Comparison of ENCODE assay signal across 10 mouse cellular contexts in genomic region chr16:90407541-90408289, GRCm38 (mm10). TPM values are rescaled to one million over a fixed set of nuclear protein-coding genes. Genes with fewer than 3 reads are reported as not detected.
DNase-seq lines count a peak whose midpoint lies in the region; ATAC-seq and TF ChIP-seq lines count a peak whose summit lies in the region.
"Had no signal": no experiment of that assay in that cellular context is flagged by ENCODE, and none has a peak within 500 bp of the region (broad histone marks: within the 10 kb centered on the region; RNA-seq: fewer than 3 reads in every experiment).

No protein-coding gene starts in this region.

- peaks cover 65% of the 10 kb centered on the region for H3K4me1 ChIP-seq in embryonic facial prominence, embryonic 13.5 days
- peaks cover 22% of the 10 kb centered on the region for H3K4me1 ChIP-seq in kidney, postnatal 0 days (replicated peaks; ENCODE audit: insufficient read depth, low read length)
- H3K4me1 ChIP-seq in neural tube, embryonic 14.5 days (ENCODE audit: control insufficient read depth, insufficient read depth, low read length) = peaks cover 12% of the 10 kb centered on the region; the same call in 1 of the 2 replicates

- peaks cover 21% of the 10 kb centered on the region for H3K36me3 ChIP-seq in embryonic facial prominence, embryonic 13.5 days
- H3K36me3 ChIP-seq in kidney, postnatal 0 days (ENCODE audit: insufficient read depth, low read length) = no peaks in the 10 kb centered on the region
- H3K36me3 ChIP-seq in neural tube, embryonic 14.5 days (ENCODE audit: control insufficient read depth, insufficient read depth, low read length) = no peaks in the 10 kb centered on the region

- H3K9ac ChIP-seq in embryonic facial prominence, embryonic 13.5 days = peak overlapping the region; percentile 40; the same call in 1 of the 2 replicates
- no peak overlapping the region for H3K9ac ChIP-seq in kidney, postnatal 0 days (ENCODE audit: low read depth, low read length)
- no peak overlapping the region for H3K9ac ChIP-seq in neural tube, embryonic 14.5 days (replicated peaks; ENCODE audit: low read depth, low read length)

- no peaks in the 10 kb centered on the region for H3K9me3 ChIP-seq in embryonic facial prominence, embryonic 13.5 days
- no peaks in the 10 kb centered on the region for H3K9me3 ChIP-seq in kidney, postnatal 0 days (replicated peaks; ENCODE audit: low read length)
- no peaks in the 10 kb centered on the region for H3K9me3 ChIP-seq in neural tube, embryonic 14.5 days (ENCODE audit: control insufficient read depth, low read length)

- H3K4me3 ChIP-seq in embryonic facial prominence, embryonic 13.5 days = no peak overlapping the region
- H3K4me3 ChIP-seq in kidney, postnatal 0 days (replicated peaks; ENCODE audit: low read depth, low read length) = no peak overlapping the region
- no peak overlapping the region for H3K4me3 ChIP-seq in neural tube, embryonic 14.5 days (ENCODE audit: low read depth, low read length)

- WGBS in embryonic facial prominence, embryonic 13.5 days = 31% methylated on average over 12 of the region's 12 CpGs
- 16% methylated on average over 12 of the region's 12 CpGs for WGBS in kidney, postnatal 0 days
- WGBS in neural tube, embryonic 14.5 days = 13% methylated on average over 12 of the region's 12 CpGs

- no peak for ATAC-seq in embryonic facial prominence, embryonic 13.5 days (ENCODE audit: insufficient number of reproducible peaks, insufficient read depth, low FRiP score, low TSS enrichment, low read depth)
- ATAC-seq in kidney, postnatal 0 days (replicated peaks; ENCODE audit: low FRiP score, low read depth) = peak; percentile 53
- 0 out of 2 replicates have a peak, but pooled peaks have one; percentile 12 for ATAC-seq in neural tube, embryonic 14.5 days (ENCODE audit: low read depth)

- H3K4me2 ChIP-seq in embryonic facial prominence, embryonic 13.5 days = no peak overlapping the region
- 0 out of 2 replicates have a peak overlapping the region, but pooled peaks have one; percentile 13 for H3K4me2 ChIP-seq in kidney, postnatal 0 days (ENCODE audit: low read length)
- H3K4me2 ChIP-seq in neural tube, embryonic 14.5 days (ENCODE audit: low read depth, low read length) = no peak overlapping the region

- TF ChIP-seq CTCF in kidney, postnatal 0 days (IDR thresholded peaks at IDR 0.05; ENCODE audit: low read depth) = no peak

- DNase-seq in kidney, adult 9 months = peak; percentile 37
- DNase-seq in kidney, postnatal 25 days = no peak
- DNase-seq in kidney, postnatal 0 days (ENCODE audit: low spot score) = peak; percentile 92
- no peak for DNase-seq in c-Kit-positive CD71-positive TER-119-positive erythroid progenitor cells, embryonic 14.5 days (ENCODE audit: low spot score)
- no peak for DNase-seq in adrenal gland, adult 2 months
- DNase-seq in adrenal gland, postnatal 25 days = no peak
- DNase-seq: cerebellum, adult 2 months had no signal

- no peaks in the 10 kb centered on the region for H3K27me3 ChIP-seq in embryonic facial prominence, embryonic 13.5 days
- no peaks in the 10 kb centered on the region for H3K27me3 ChIP-seq in kidney, postnatal 0 days (ENCODE audit: insufficient read depth, low read length)
- H3K27me3 ChIP-seq in neural tube, embryonic 14.5 days (ENCODE audit: control insufficient read depth, insufficient read depth, low read length) = no peaks in the 10 kb centered on the region

- peak overlapping the region; percentile 64 for H3K27ac ChIP-seq in embryonic facial prominence, embryonic 13.5 days
- H3K27ac ChIP-seq in kidney, postnatal 0 days = peak overlapping the region; percentile 82
- no peak overlapping the region for H3K27ac ChIP-seq in neural tube, embryonic 14.5 days (ENCODE audit: low read depth, low read length)

RNA-seq across cellular contexts. Expression of gene Hunk, which starts 21.9 kb away (rescaled TPM):
- polyA plus RNA-seq in embryonic facial prominence, embryonic 13.5 days (2015; fragmentation: Nextera tagmentation; extraction: Ambion mirVana) = 18.7 and 19.0 TPM in 2 replicates
- polyA plus RNA-seq in kidney, postnatal 0 days (2015; fragmentation: Nextera tagmentation; extraction: Ambion mirVana) = 6.9 and 7.6 TPM in 2 replicates
- polyA plus RNA-seq in neural tube, embryonic 14.5 days (2014; fragmentation: Nextera tagmentation; extraction: Ambion mirVana) = 7.4 and 8.0 TPM in 2 replicates
- total RNA-seq in adrenal gland, adult 2 months (2021) = 1 to 10 TPM; 2.8 to 6.4 TPM
- 2.2 and 2.7 TPM in 2 replicates for polyA plus RNA-seq in adrenal gland, adult 2 months (2012; rRNA removed)
- 5.9 and 6.3 TPM in 2 replicates for total RNA-seq in adrenal gland, postnatal 25 days (2021)
- total RNA-seq: MEL had no signal

Comparison
In these comparisons a context has a peak if more than half of its experiments do, and no peak if none do; other contexts are left out.
1. DNase-seq: peak in kidney, adult 9 months (single experiment) and kidney, postnatal 0 days (single experiment); none in kidney, postnatal 25 days (0 of 2), c-Kit-positive CD71-positive TER-119-positive erythroid progenitor cells, embryonic 14.5 days (single experiment), adrenal gland, adult 2 months (single experiment) and adrenal gland, postnatal 25 days (single experiment).